Mouse (Mus musculus) embryonic facial prominence, embryonic 12.5 days (tissue): ENCODE measurements around the gene Gm20820. TPM values are rescaled to one million over a fixed set of nuclear protein-coding genes. Genes with fewer than 3 reads are reported as not detected.
"Not testable (repeated sequence)": the region's sequence is repeated elsewhere in the genome, so short reads cannot be mapped to it uniquely, and the experiment has no call there.

Experiments used
- ATAC-seq: fragments of 200-750 bp; cut with Nextera tagmentation; 2 replicates; pipeline ENCODE4 v1.8.0; 2017; ENCODE audit not compliant: insufficient number of reproducible peaks, insufficient read depth, low FRiP score, low TSS enrichment
- H3K27ac ChIP-seq: fragments of 300-500 bp; sonication (generic); 2 replicates; pipeline ENCODE4 v1.5.1; 2016; ENCODE audit warnings: mild to moderate bottlenecking
- H3K27me3 ChIP-seq: fragments of 300-500 bp; sonication (generic); 2 replicates; pipeline ENCODE4 v1.6.1; 2016; ENCODE audit warnings: mild to moderate bottlenecking, moderate library complexity
- H3K36me3 ChIP-seq: fragments of 300-500 bp; sonication (generic); 2 replicates; pipeline ENCODE4 v1.6.1; 2016; ENCODE audit warnings: mild to moderate bottlenecking
- H3K4me1 ChIP-seq: fragments of 300-500 bp; sonication (generic); 2 replicates; pipeline ENCODE4 v1.6.1; 2016
- H3K4me2 ChIP-seq: fragments of 300-500 bp; sonication (generic); replicated peaks from 2 replicates; pipeline ENCODE4 v1.6.1; 2016; ENCODE audit warnings: mild to moderate bottlenecking, moderate library complexity
- H3K4me3 ChIP-seq: fragments of 300-500 bp; sonication (generic); 2 replicates; pipeline ENCODE4 v1.5.1; 2016; ENCODE audit warnings: mild to moderate bottlenecking
- H3K9ac ChIP-seq: fragments of 300-500 bp; sonication (generic); 2 replicates; pipeline ENCODE4 v1.6.1; 2016; ENCODE audit warnings: mild to moderate bottlenecking, moderate library complexity
- H3K9me3 ChIP-seq: fragments of 300-500 bp; sonication (generic); 2 replicates; pipeline ENCODE4 v1.6.1; 2016; ENCODE audit warnings: mild to moderate bottlenecking, moderate library complexity
- WGBS: fragments of 180-500 bp; shearing (Covaris S2); methylation state at CpG from one replicate; pipeline ENCODE4 v1.1.7; 2016; 5-methylcytosine and 5-hydroxymethylcytosine counted together
- polyA plus RNA-seq: library from polyadenylated mRNA; unstranded; fragments of >200 nt; fragmentation: Nextera tagmentation; extraction: Ambion mirVana; gene quantifications from 2 replicates; pipeline ENCODE4 v1.2.1, GENCODE M21; 2016

The Gm20820 gene
- polyA plus RNA-seq = not detected in 2 replicates

DNA sequence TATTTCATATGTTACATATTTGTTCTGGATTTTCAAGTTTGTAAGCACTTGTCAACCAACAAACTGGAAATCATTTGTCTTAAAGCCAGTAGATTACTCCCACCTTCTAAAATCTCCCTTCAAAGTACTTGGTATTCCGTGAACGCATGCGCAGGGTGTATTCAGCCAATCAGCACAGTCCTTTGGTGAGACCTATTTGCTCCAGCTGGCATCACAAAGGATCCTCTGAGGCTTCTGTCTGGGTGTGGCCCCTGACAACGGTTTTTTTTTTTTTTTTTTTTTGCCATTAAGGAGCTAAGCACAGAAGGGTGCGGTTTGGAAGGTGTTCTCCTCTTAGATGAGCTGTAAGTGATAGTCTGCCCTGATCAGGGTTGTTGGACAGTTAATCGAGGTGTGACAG is at the start of gene Gm20820:
Gm20820 (plus strand) TSS at position 301 of the 400 bp plus-strand sequence.
- not testable (repeated sequence) for H3K9ac ChIP-seq, H3K4me2 ChIP-seq, H3K4me1 ChIP-seq, H3K4me3 ChIP-seq, H3K27ac ChIP-seq, H3K27me3 ChIP-seq, H3K9me3 ChIP-seq, H3K36me3 ChIP-seq, ATAC-seq
- WGBS = no CpG with 5 or more reads among the region's 6 CpGs
